Mouse (Mus musculus): ENCODE results near the gene Clip3. TPM values are rescaled to one million over a fixed set of nuclear protein-coding genes. Genes with fewer than 3 reads are reported as not detected.

Clip3 gene
- polyA plus RNA-seq, 1 experiment, result 52.2 TPM

- Histone ChIP-seq H3K9ac (ENCODE audit: low read depth, poor library complexity, severe bottlenecking) (no peak overlapping the region), H3K9me3 (replicated peaks; ENCODE audit: control insufficient read depth, insufficient read depth, low read length, poor library complexity, severe bottlenecking) (no peaks in the 10 kb centered on the region), H3K4me1 (ENCODE audit: control insufficient read depth, insufficient read depth, low read length) (peaks cover 2% of the 10 kb centered on the region), H3K4me3 (ENCODE audit: low read depth, low read length) (no peak overlapping the region), H3K36me3 (ENCODE audit: control insufficient read depth, insufficient read depth, low read length, poor library complexity, severe bottlenecking) (peaks cover 24% of the 10 kb centered on the region), H3K27ac (ENCODE audit: insufficient read depth, low read length) (no peak overlapping the region), H3K27me3 (ENCODE audit: control insufficient read depth, insufficient read depth, low read length, poor library complexity, severe bottlenecking) (no peaks in the 10 kb centered on the region)
- TF ChIP-seq EP300 (IDR thresholded peaks at IDR 0.05; ENCODE audit: insufficient read depth, low read depth, low read length) (no peak), CTCF (IDR thresholded peaks at IDR 0.05; ENCODE audit: low read depth, low read length) (no peak), POLR2A (IDR thresholded peaks at IDR 0.05; ENCODE audit: insufficient read depth, low read length) (no peak)
Observed at GRCm38 (mm10) chr7:30266780-30267179, 24.7 kb upstream of the Clip3 start.

- H3K27me3 ChIP-seq (ENCODE audit: control insufficient read depth, insufficient read depth, low read length, poor library complexity, severe bottlenecking), result no peaks in the 10 kb centered on the region
- H3K4me1 ChIP-seq (ENCODE audit: control insufficient read depth, insufficient read depth, low read length), result peaks cover 2% of the 10 kb centered on the region
- H3K9me3 ChIP-seq (replicated peaks; ENCODE audit: control insufficient read depth, insufficient read depth, low read length, poor library complexity, severe bottlenecking), result no peaks in the 10 kb centered on the region
- TF ChIP-seq CTCF (IDR thresholded peaks at IDR 0.05; ENCODE audit: low read depth, low read length) (no peak), POLR2A (IDR thresholded peaks at IDR 0.05; ENCODE audit: insufficient read depth, low read length) (no peak), EP300 (IDR thresholded peaks at IDR 0.05; ENCODE audit: insufficient read depth, low read depth, low read length) (no peak)
- H3K9ac ChIP-seq (ENCODE audit: low read depth, poor library complexity, severe bottlenecking), result no peak overlapping the region
- H3K36me3 ChIP-seq (ENCODE audit: control insufficient read depth, insufficient read depth, low read length, poor library complexity, severe bottlenecking), result peaks cover 18% of the 10 kb centered on the region
- no peak overlapping the region for H3K4me3 ChIP-seq (ENCODE audit: low read depth, low read length)
- no peak overlapping the region for H3K27ac ChIP-seq (ENCODE audit: insufficient read depth, low read length)
Observed at GRCm38 (mm10) chr7:30269641-30270040, 21.9 kb upstream of the Clip3 start.

- Histone ChIP-seq H3K27me3 (ENCODE audit: control insufficient read depth, insufficient read depth, low read length, poor library complexity, severe bottlenecking) (no peaks in the 10 kb centered on the region), H3K4me3 (ENCODE audit: low read depth, low read length) (no peak overlapping the region), H3K27ac (ENCODE audit: insufficient read depth, low read length) (no peak overlapping the region), H3K36me3 (ENCODE audit: control insufficient read depth, insufficient read depth, low read length, poor library complexity, severe bottlenecking) (peaks cover 8% of the 10 kb centered on the region; the same call in 1 of the 2 replicates), H3K9me3 (replicated peaks; ENCODE audit: control insufficient read depth, insufficient read depth, low read length, poor library complexity, severe bottlenecking) (no peaks in the 10 kb centered on the region), H3K4me1 (ENCODE audit: control insufficient read depth, insufficient read depth, low read length) (no peaks in the 10 kb centered on the region), H3K9ac (ENCODE audit: low read depth, poor library complexity, severe bottlenecking) (no peak overlapping the region)
- no peak for TF ChIP-seq CTCF (IDR thresholded peaks at IDR 0.05; ENCODE audit: low read depth, low read length)
- TF ChIP-seq EP300 (IDR thresholded peaks at IDR 0.05; ENCODE audit: insufficient read depth, low read depth, low read length), result no peak
- no peak for TF ChIP-seq POLR2A (IDR thresholded peaks at IDR 0.05; ENCODE audit: insufficient read depth, low read length)
Observed at GRCm38 (mm10) chr7:30274383-30274782, 17.1 kb upstream of the Clip3 start.

- no peak for TF ChIP-seq CTCF (IDR thresholded peaks at IDR 0.05; ENCODE audit: low read depth, low read length)
- no peak for TF ChIP-seq POLR2A (IDR thresholded peaks at IDR 0.05; ENCODE audit: insufficient read depth, low read length)
- no peak for TF ChIP-seq EP300 (IDR thresholded peaks at IDR 0.05; ENCODE audit: insufficient read depth, low read depth, low read length)
- Histone ChIP-seq H3K4me3 (ENCODE audit: low read depth, low read length) (no peak overlapping the region), H3K27me3 (ENCODE audit: control insufficient read depth, insufficient read depth, low read length, poor library complexity, severe bottlenecking) (no peaks in the 10 kb centered on the region), H3K36me3 (ENCODE audit: control insufficient read depth, insufficient read depth, low read length, poor library complexity, severe bottlenecking) (no peaks in the 10 kb centered on the region), H3K9me3 (replicated peaks; ENCODE audit: control insufficient read depth, insufficient read depth, low read length, poor library complexity, severe bottlenecking) (no peaks in the 10 kb centered on the region), H3K27ac (ENCODE audit: insufficient read depth, low read length) (peak overlapping the region; percentile 81), H3K9ac (ENCODE audit: low read depth, poor library complexity, severe bottlenecking) (no peak overlapping the region), H3K4me1 (ENCODE audit: control insufficient read depth, insufficient read depth, low read length) (peaks cover 2% of the 10 kb centered on the region)
Observed at GRCm38 (mm10) chr7:30278911-30279310, 12.6 kb upstream of the Clip3 start.

GRCm38 (mm10) chr7:30279536-30279935, 12.0 kb upstream of the Clip3 start:
- Histone ChIP-seq H3K27ac (ENCODE audit: insufficient read depth, low read length) (peak overlapping the region; percentile 81), H3K9ac (ENCODE audit: low read depth, poor library complexity, severe bottlenecking) (peak overlapping the region; percentile 81)

GRCm38 (mm10) chr7:30279951-30280669, 11.4 kb upstream of the Clip3 start, which contains the start of the genes Thap8 and Wdr62:
Gene Thap8, plus strand, starts transcription at chr7:30280094.
Gene Wdr62, minus strand, starts transcription at chr7:30280419.
- H3K36me3 ChIP-seq (ENCODE audit: control insufficient read depth, insufficient read depth, low read length, poor library complexity, severe bottlenecking), result no peaks in the 10 kb centered on the region
- no peak for TF ChIP-seq EP300 (IDR thresholded peaks at IDR 0.05; ENCODE audit: insufficient read depth, low read depth, low read length)
- TF ChIP-seq POLR2A (IDR thresholded peaks at IDR 0.05; ENCODE audit: insufficient read depth, low read length), result peak; percentile 80
- H3K4me1 ChIP-seq (ENCODE audit: control insufficient read depth, insufficient read depth, low read length), result peaks cover 2% of the 10 kb centered on the region
- peak within 1 kb of the TSS; percentile 81 for H3K9ac ChIP-seq (ENCODE audit: low read depth, poor library complexity, severe bottlenecking)
- peak within 1 kb of the TSS; percentile 80 for H3K4me3 ChIP-seq (ENCODE audit: low read depth, low read length)
- no peaks in the 10 kb centered on the region for H3K27me3 ChIP-seq (ENCODE audit: control insufficient read depth, insufficient read depth, low read length, poor library complexity, severe bottlenecking)
- H3K9me3 ChIP-seq (replicated peaks; ENCODE audit: control insufficient read depth, insufficient read depth, low read length, poor library complexity, severe bottlenecking), result no peaks in the 10 kb centered on the region
- H3K27ac ChIP-seq (ENCODE audit: insufficient read depth, low read length), result peak within 1 kb of the TSS; percentile 97

More at GRCm38 (mm10) chr7:30279536-30279935, 12.0 kb upstream of the Clip3 start:
- TF ChIP-seq EP300 (IDR thresholded peaks at IDR 0.05; ENCODE audit: insufficient read depth, low read depth, low read length) (no peak), POLR2A (IDR thresholded peaks at IDR 0.05; ENCODE audit: insufficient read depth, low read length) (no peak), CTCF (IDR thresholded peaks at IDR 0.05; ENCODE audit: low read depth, low read length) (no peak)
- no peaks in the 10 kb centered on the region for H3K36me3 ChIP-seq (ENCODE audit: control insufficient read depth, insufficient read depth, low read length, poor library complexity, severe bottlenecking)
- H3K9me3 ChIP-seq (replicated peaks; ENCODE audit: control insufficient read depth, insufficient read depth, low read length, poor library complexity, severe bottlenecking), result no peaks in the 10 kb centered on the region
- H3K4me3 ChIP-seq (ENCODE audit: low read depth, low read length), result peak overlapping the region; percentile 80
- H3K4me1 ChIP-seq (ENCODE audit: control insufficient read depth, insufficient read depth, low read length), result peaks cover 2% of the 10 kb centered on the region
- H3K27me3 ChIP-seq (ENCODE audit: control insufficient read depth, insufficient read depth, low read length, poor library complexity, severe bottlenecking), result no peaks in the 10 kb centered on the region

Data from ES-Bruce4 (cell line).